Mouse (Mus musculus) erythroblast, embryonic 14.5 days (primary cell): ENCODE measurements at regions not wholly inside any gene's neighbourhood (a gene's known extent, or its start where the extent isn't known, plus 50 kb on each side); places are given as distances from the start of the nearest gene placed in this dataset.

ENCODE experiments used
- H3K27me3 ChIP-seq: 2 replicates; pipeline ENCODE4 v1.6.1; 2012; ENCODE audit warnings: inconsistent platforms; ENCODE audit not compliant: control insufficient read depth
- H3K36me3 ChIP-seq: 2 replicates; pipeline ENCODE4 v1.6.1; 2012; ENCODE audit warnings: mild to moderate bottlenecking, inconsistent platforms; ENCODE audit not compliant: control insufficient read depth
- H3K4me1 ChIP-seq: 2 replicates; pipeline ENCODE4 v1.6.1; 2012; ENCODE audit warnings: inconsistent platforms; ENCODE audit not compliant: control insufficient read depth
- H3K4me3 ChIP-seq: replicated peaks from 2 replicates; pipeline ENCODE3; 2012; ENCODE audit warnings: moderate library complexity, mild to moderate bottlenecking, inconsistent platforms
- H3K9me3 ChIP-seq: 2 replicates; pipeline ENCODE4 v1.6.1; 2012; ENCODE audit warnings: low read length, inconsistent platforms, mixed read lengths; ENCODE audit not compliant: control insufficient read depth
- GATA1 ChIP-seq: IDR thresholded peaks from 2 replicates; pipeline ENCODE4 v1.6.1; 2012; ENCODE audit warnings: low read length, inconsistent platforms, mixed read lengths
- TAL1 ChIP-seq: IDR thresholded peaks from 3 replicates; pipeline ENCODE4 v1.6.1; 2012; ENCODE audit warnings: low read length, inconsistent platforms, mixed read lengths

GRCm38 (mm10) chr10:111111020-111111419 is 53.5 kb upstream of the Osbpl8 start:
- H3K9me3 ChIP-seq: no peaks in the 10 kb centered on the region
- no peak overlapping the region for H3K4me3 ChIP-seq
- peaks cover 2% of the 10 kb centered on the region; the same call in 1 of the 2 replicates for H3K4me1 ChIP-seq
- H3K36me3 ChIP-seq: no peaks in the 10 kb centered on the region
- H3K27me3 ChIP-seq: no peaks in the 10 kb centered on the region
- TF ChIP-seq GATA1 (no peak), TAL1 (no peak)

GRCm38 (mm10) chr10:111108658-111109633 is 55.6 kb upstream of the Osbpl8 start:
- Histone ChIP-seq H3K4me3 (no peak overlapping the region), H3K27me3 (no peaks in the 10 kb centered on the region; the same call in 1 of the 2 replicates), H3K4me1 (peaks cover 2% of the 10 kb centered on the region; the same call in 1 of the 2 replicates), H3K36me3 (no peaks in the 10 kb centered on the region), H3K9me3 (no peaks in the 10 kb centered on the region)
- no peak for TF ChIP-seq TAL1
- no peak for TF ChIP-seq GATA1

GRCm38 (mm10) chr10:111107852-111108251 is 56.7 kb upstream of the Osbpl8 start:
- Histone ChIP-seq H3K4me1 (peaks cover 7% of the 10 kb centered on the region), H3K9me3 (no peaks in the 10 kb centered on the region), H3K36me3 (no peaks in the 10 kb centered on the region), H3K4me3 (no peak overlapping the region), H3K27me3 (peaks cover 3% of the 10 kb centered on the region)
- TF ChIP-seq GATA1: no peak
- no peak for TF ChIP-seq TAL1

GRCm38 (mm10) chr10:111107387-111107786 is 57.2 kb upstream of the Osbpl8 start:
- Histone ChIP-seq H3K4me3 (no peak overlapping the region), H3K9me3 (no peaks in the 10 kb centered on the region), H3K36me3 (no peaks in the 10 kb centered on the region), H3K27me3 (peaks cover 3% of the 10 kb centered on the region), H3K4me1 (peaks cover 8% of the 10 kb centered on the region)
- TF ChIP-seq TAL1 (no peak), GATA1 (no peak)

GRCm38 (mm10) chr10:111106411-111106810 is 58.1 kb upstream of the Osbpl8 start:
- no peak for TF ChIP-seq GATA1
- TF ChIP-seq TAL1: no peak
- peaks cover 7% of the 10 kb centered on the region for H3K27me3 ChIP-seq

GRCm38 (mm10) chr10:111105662-111106061 is 58.9 kb upstream of the Osbpl8 start:
- Histone ChIP-seq H3K27me3 (peaks cover 7% of the 10 kb centered on the region), H3K36me3 (no peaks in the 10 kb centered on the region), H3K4me3 (no peak overlapping the region), H3K9me3 (no peaks in the 10 kb centered on the region), H3K4me1 (peaks cover 12% of the 10 kb centered on the region)
- TF ChIP-seq TAL1 (no peak), GATA1 (no peak)

More at GRCm38 (mm10) chr10:111106411-111106810, 58.1 kb upstream of the Osbpl8 start:
- Histone ChIP-seq H3K4me1 (peaks cover 12% of the 10 kb centered on the region), H3K9me3 (no peaks in the 10 kb centered on the region), H3K36me3 (no peaks in the 10 kb centered on the region), H3K4me3 (no peak overlapping the region)

- no peaks in the 10 kb centered on the region for H3K9me3 ChIP-seq
- no peak for TF ChIP-seq TAL1
- TF ChIP-seq GATA1: no peak
- no peak overlapping the region for H3K4me3 ChIP-seq
- peaks cover 7% of the 10 kb centered on the region for H3K27me3 ChIP-seq
- peaks cover 12% of the 10 kb centered on the region for H3K4me1 ChIP-seq
- no peaks in the 10 kb centered on the region for H3K36me3 ChIP-seq
Observed at GRCm38 (mm10) chr10:111103512-111103911, 61.0 kb upstream of the Osbpl8 start.

- Histone ChIP-seq H3K4me1 (peaks cover 12% of the 10 kb centered on the region), H3K9me3 (no peaks in the 10 kb centered on the region), H3K36me3 (no peaks in the 10 kb centered on the region), H3K27me3 (peaks cover 7% of the 10 kb centered on the region), H3K4me3 (peak overlapping the region; percentile 30)
- TF ChIP-seq GATA1 (no peak), TAL1 (no peak)
Observed at GRCm38 (mm10) chr10:111103086-111103485, 61.5 kb upstream of the Osbpl8 start.
